Mouse (Mus musculus) heart, embryonic 15.5 days (tissue): ENCODE measurements around the gene Ptk7. TPM values are rescaled to one million over a fixed set of nuclear protein-coding genes. Genes with fewer than 3 reads are reported as not detected.

ENCODE experiments used
- ATAC-seq: fragments of 200-750 bp; cut with Nextera tagmentation; replicated peaks from 2 replicates; pipeline ENCODE4 v1.8.0; 2017; ENCODE audit warnings: low read depth, moderate TSS enrichment; ENCODE audit not compliant: insufficient number of reproducible peaks, insufficient read depth, low FRiP score
- H3K27ac ChIP-seq: fragments of 300-500 bp; sonication (generic); 2 replicates; pipeline ENCODE4 v1.5.1; 2015; ENCODE audit warnings: mild to moderate bottlenecking, inconsistent platforms
- H3K27me3 ChIP-seq: fragments of 300-500 bp; sonication (generic); 2 replicates; pipeline ENCODE4 v1.6.1; 2015; ENCODE audit warnings: inconsistent platforms
- H3K36me3 ChIP-seq: fragments of 300-500 bp; sonication (generic); 2 replicates; pipeline ENCODE4 v1.6.1; 2015; ENCODE audit warnings: mild to moderate bottlenecking, inconsistent platforms
- H3K4me1 ChIP-seq: fragments of 300-500 bp; sonication (generic); replicated peaks from 2 replicates; pipeline ENCODE4 v1.6.1; 2015; ENCODE audit warnings: inconsistent platforms
- H3K4me2 ChIP-seq: fragments of 300-500 bp; sonication (generic); 2 replicates; pipeline ENCODE4 v1.6.1; 2015; ENCODE audit warnings: inconsistent platforms, mild to moderate bottlenecking, moderate library complexity
- H3K4me3 ChIP-seq: fragments of 300-500 bp; sonication (generic); 2 replicates; pipeline ENCODE4 v1.5.1; 2015; ENCODE audit warnings: mild to moderate bottlenecking, inconsistent platforms
- H3K9ac ChIP-seq: fragments of 300-500 bp; sonication (generic); 2 replicates; pipeline ENCODE4 v1.6.1; 2015; ENCODE audit warnings: mild to moderate bottlenecking, inconsistent platforms
- H3K9me3 ChIP-seq: fragments of 300-500 bp; sonication (generic); replicated peaks from 2 replicates; pipeline ENCODE4 v1.6.1; 2016; ENCODE audit warnings: inconsistent platforms
- WGBS: fragments of 180-500 bp; shearing (Covaris S2); methylation state at CpG from one replicate; pipeline ENCODE4 v1.1.7; 2015; ENCODE audit warnings: mixed read lengths; 5-methylcytosine and 5-hydroxymethylcytosine counted together
- polyA plus RNA-seq: library from polyadenylated mRNA; unstranded; fragments of >200 nt; fragmentation: Nextera tagmentation; extraction: Ambion mirVana; gene quantifications from 2 replicates; pipeline ENCODE4 v1.2.1, GENCODE M21; 2015

The Ptk7 gene
- polyA plus RNA-seq, 1 experiment from 2014 or later: 34.1 TPM

- H3K4me3 ChIP-seq: no peak overlapping the region
- H3K9me3 ChIP-seq: no peaks in the 10 kb centered on the region
- ATAC-seq: no peak
- H3K4me2 ChIP-seq: peak overlapping the region; percentile 83
- no peaks in the 10 kb centered on the region for H3K27me3 ChIP-seq
- no peak overlapping the region for H3K9ac ChIP-seq
- H3K27ac ChIP-seq: no peak overlapping the region; the same call in 1 of the 2 replicates
- H3K36me3 ChIP-seq: peaks cover 36% of the 10 kb centered on the region
- peaks cover 35% of the 10 kb centered on the region for H3K4me1 ChIP-seq
- 21% methylated on average over 8 of the region's 8 CpGs for WGBS
These were observed 82.3 kb downstream of the Ptk7 start for GRCm38 (mm10) chr17:46546995-46547394.

GRCm38 (mm10) chr17:46546591-46546990 is 82.7 kb downstream of the Ptk7 start:
- Histone ChIP-seq H3K9me3 (no peaks in the 10 kb centered on the region), H3K4me3 (peak overlapping the region; percentile 66), H3K27me3 (no peaks in the 10 kb centered on the region), H3K27ac (peak overlapping the region; percentile 69; the same call in 1 of the 2 replicates), H3K4me2 (peak overlapping the region; percentile 83), H3K36me3 (peaks cover 33% of the 10 kb centered on the region), H3K4me1 (peaks cover 32% of the 10 kb centered on the region), H3K9ac (peak overlapping the region; percentile 72)
- ATAC-seq: no peak; the same call in 1 of the 2 replicates
- WGBS: 18% methylated on average over 7 of the region's 7 CpGs

GRCm38 (mm10) chr17:46545813-46546564 is 83.3 kb downstream of the Ptk7 start, which contains the start of gene Cul9:
TSS of gene Cul9 (minus strand) at chr17:46546388.
- Histone ChIP-seq H3K9me3 (no peaks in the 10 kb centered on the region), H3K27ac (peak within 1 kb of the TSS; percentile 69), H3K4me1 (peaks cover 26% of the 10 kb centered on the region), H3K9ac (peak within 1 kb of the TSS; percentile 72), H3K4me3 (peak within 1 kb of the TSS; percentile 66), H3K36me3 (peaks cover 33% of the 10 kb centered on the region), H3K4me2 (peak within 1 kb of the TSS; percentile 83), H3K27me3 (no peaks in the 10 kb centered on the region)
- WGBS: 2% methylated on average over 49 of the region's 49 CpGs
- ATAC-seq: peak; percentile 67

- H3K4me1 ChIP-seq: peaks cover 25% of the 10 kb centered on the region
- H3K36me3 ChIP-seq: peaks cover 11% of the 10 kb centered on the region
- 82% methylated on average over 12 of the region's 12 CpGs for WGBS
- no peak overlapping the region for H3K4me3 ChIP-seq
- H3K4me2 ChIP-seq: no peak overlapping the region
- H3K9ac ChIP-seq: no peak overlapping the region
- H3K27me3 ChIP-seq: peaks cover 5% of the 10 kb centered on the region; the same call in 1 of the 2 replicates
- ATAC-seq: no peak
- no peak overlapping the region for H3K27ac ChIP-seq
- no peaks in the 10 kb centered on the region for H3K9me3 ChIP-seq
These were observed 85.6 kb downstream of the Ptk7 start for GRCm38 (mm10) chr17:46543661-46544060.

DNA sequence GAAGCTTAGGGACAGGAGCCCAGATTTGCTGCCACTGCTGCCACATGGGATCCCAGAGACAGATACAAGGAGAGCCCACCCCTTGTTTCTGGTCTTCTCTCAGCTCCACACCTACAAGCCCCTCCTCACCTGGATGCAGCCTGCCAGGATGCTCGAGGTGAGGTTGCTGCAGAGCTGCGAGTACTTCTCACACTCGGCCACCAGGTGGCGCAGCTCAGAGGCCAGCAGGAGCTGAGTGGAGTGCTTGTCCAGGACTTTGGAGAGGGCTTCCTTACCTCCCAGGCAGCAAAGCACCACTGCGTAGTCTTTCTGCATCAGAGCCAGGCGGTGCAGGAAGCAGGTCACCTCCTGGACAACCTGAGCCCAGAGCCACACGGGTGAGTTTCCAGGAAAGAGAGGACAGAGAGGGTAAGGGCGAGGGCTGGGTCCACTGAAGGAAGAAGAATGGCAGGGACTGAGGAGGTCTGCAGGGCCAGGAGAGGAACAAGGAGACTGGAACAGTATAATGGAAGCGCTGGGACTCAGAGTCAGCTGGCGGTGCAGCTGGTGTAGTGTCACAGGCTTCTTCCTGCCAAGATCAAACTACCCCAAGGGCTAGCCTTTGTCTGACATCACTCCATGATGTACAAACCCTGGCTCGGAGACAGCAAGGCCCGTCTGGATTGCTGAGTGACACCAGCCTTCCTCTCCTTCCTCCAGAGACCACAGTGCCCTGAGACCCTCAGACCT is 103.6 kb downstream of the Ptk7 start:
- WGBS: 40% methylated on average over 12 of the region's 12 CpGs
- Histone ChIP-seq H3K4me3 (no peak overlapping the region), H3K36me3 (no peaks in the 10 kb centered on the region), H3K27ac (no peak overlapping the region), H3K4me1 (peaks cover 7% of the 10 kb centered on the region), H3K9me3 (no peaks in the 10 kb centered on the region), H3K4me2 (no peak overlapping the region), H3K9ac (no peak overlapping the region), H3K27me3 (peaks cover 6% of the 10 kb centered on the region)
- ATAC-seq: no peak

DNA sequence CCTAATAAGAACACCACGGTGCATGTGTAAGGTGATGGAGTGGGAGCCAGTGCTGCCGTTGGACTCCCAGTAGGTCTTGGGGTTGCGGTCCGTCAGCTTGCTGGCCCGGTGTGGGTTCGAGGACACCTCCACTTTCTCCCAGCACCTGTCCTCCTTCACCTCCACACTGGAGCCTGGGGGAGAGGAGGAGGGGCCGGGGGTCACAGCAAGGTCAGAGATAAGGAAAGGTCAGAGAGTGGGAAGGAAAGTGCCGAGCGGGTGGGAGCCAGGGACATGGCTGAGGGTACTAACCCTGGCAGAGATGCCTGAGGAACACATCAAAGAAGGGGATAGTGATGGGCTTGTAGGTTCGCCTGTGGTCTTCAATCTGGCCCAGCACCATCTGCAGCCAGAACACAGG is 104.2 kb downstream of the Ptk7 start:
- Histone ChIP-seq H3K4me1 (peaks cover 12% of the 10 kb centered on the region), H3K4me3 (no peak overlapping the region), H3K27ac (no peak overlapping the region), H3K9ac (no peak overlapping the region), H3K4me2 (no peak overlapping the region), H3K36me3 (no peaks in the 10 kb centered on the region), H3K9me3 (no peaks in the 10 kb centered on the region), H3K27me3 (peaks cover 7% of the 10 kb centered on the region)
- WGBS: 69% methylated on average over 10 of the region's 10 CpGs
- no peak for ATAC-seq

- Histone ChIP-seq H3K4me3 (no peak overlapping the region), H3K4me1 (peaks cover 12% of the 10 kb centered on the region), H3K36me3 (no peaks in the 10 kb centered on the region), H3K9ac (no peak overlapping the region), H3K4me2 (no peak overlapping the region), H3K27ac (no peak overlapping the region), H3K27me3 (peaks cover 12% of the 10 kb centered on the region), H3K9me3 (no peaks in the 10 kb centered on the region)
- no peak for ATAC-seq
- 42% methylated on average over 24 of the region's 24 CpGs for WGBS
These were observed 107.2 kb downstream of the Ptk7 start for GRCm38 (mm10) chr17:46521963-46522668.

- Histone ChIP-seq H3K9me3 (no peaks in the 10 kb centered on the region), H3K4me1 (peaks cover 12% of the 10 kb centered on the region), H3K36me3 (no peaks in the 10 kb centered on the region), H3K9ac (peak overlapping the region; percentile 11; the same call in 1 of the 2 replicates), H3K4me2 (peak overlapping the region; percentile 53), H3K27me3 (peaks cover 12% of the 10 kb centered on the region), H3K4me3 (peak overlapping the region; percentile 19; the same call in 1 of the 2 replicates), H3K27ac (no peak overlapping the region)
- no peak; the same call in 1 of the 2 replicates for ATAC-seq
- WGBS: 69% methylated on average over 9 of the region's 9 CpGs
These were observed 108.1 kb downstream of the Ptk7 start for GRCm38 (mm10) chr17:46521174-46521573.

- H3K4me3 ChIP-seq: peak overlapping the region; percentile 19
- peaks cover 12% of the 10 kb centered on the region for H3K4me1 ChIP-seq
- no peaks in the 10 kb centered on the region for H3K36me3 ChIP-seq
- 22% methylated on average over 25 of the region's 25 CpGs for WGBS
- no peak overlapping the region for H3K27ac ChIP-seq
- H3K4me2 ChIP-seq: peak overlapping the region; percentile 53
- ATAC-seq: peak; percentile 41; the same call in 1 of the 2 replicates
- peak overlapping the region; percentile 11 for H3K9ac ChIP-seq
- peaks cover 12% of the 10 kb centered on the region for H3K27me3 ChIP-seq
- no peaks in the 10 kb centered on the region for H3K9me3 ChIP-seq
These were observed 108.8 kb downstream of the Ptk7 start for GRCm38 (mm10) chr17:46520385-46520979.

- H3K36me3 ChIP-seq: no peaks in the 10 kb centered on the region
- H3K27me3 ChIP-seq: peaks cover 12% of the 10 kb centered on the region
- 52% methylated on average over 10 of the region's 10 CpGs for WGBS
- H3K27ac ChIP-seq: no peak overlapping the region
- H3K9me3 ChIP-seq: no peaks in the 10 kb centered on the region
- peak overlapping the region; percentile 19; the same call in 1 of the 2 replicates for H3K4me3 ChIP-seq
- ATAC-seq: 0 out of 2 replicates have a peak, but pooled peaks have one; percentile 7
- H3K4me1 ChIP-seq: peaks cover 12% of the 10 kb centered on the region
- no peak overlapping the region for H3K9ac ChIP-seq
- peak overlapping the region; percentile 53 for H3K4me2 ChIP-seq
These were observed 109.3 kb downstream of the Ptk7 start for GRCm38 (mm10) chr17:46519971-46520370.
